Mouse (Mus musculus): ENCODE data around the gene Slc32a1.

DNA sequence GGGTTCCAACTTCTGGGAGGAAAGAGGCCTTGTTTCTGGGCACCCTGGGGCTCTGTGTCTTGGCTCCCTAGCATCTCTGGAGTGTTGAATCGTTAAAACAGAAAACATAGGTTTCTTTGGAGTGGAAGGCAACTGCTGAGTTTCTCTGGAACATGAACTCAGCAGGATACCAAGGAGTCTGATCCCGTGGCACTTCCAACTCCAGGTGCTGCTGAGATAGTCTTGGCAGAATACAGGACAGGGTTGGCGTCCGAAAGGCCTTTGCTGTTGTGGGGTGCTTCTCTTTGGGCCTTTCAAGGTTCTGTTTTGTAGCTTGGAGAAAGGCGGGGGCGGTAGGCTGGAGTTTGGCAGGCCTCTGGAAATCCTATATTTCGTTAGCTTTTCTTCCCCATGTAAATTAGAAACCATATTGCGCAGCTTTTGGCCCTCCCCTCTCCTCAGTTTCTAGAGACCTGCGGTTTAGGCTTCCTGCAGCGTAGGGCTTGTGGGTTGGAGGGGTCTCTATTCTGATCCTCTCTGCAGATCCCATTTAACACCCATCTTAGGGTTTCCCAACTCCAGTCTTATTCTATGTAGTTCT is 2.2 kb downstream of the Slc32a1 start:
- no peak for TF ChIP-seq EP300 (IDR thresholded peaks at IDR 0.05; ENCODE audit: low read depth)
- no peak for TF ChIP-seq CTCF (IDR thresholded peaks at IDR 0.05; ENCODE audit: low read depth)
